Mouse (Mus musculus): ENCODE measurements around the gene Slc46a2.

The Slc46a2 gene

DNA sequence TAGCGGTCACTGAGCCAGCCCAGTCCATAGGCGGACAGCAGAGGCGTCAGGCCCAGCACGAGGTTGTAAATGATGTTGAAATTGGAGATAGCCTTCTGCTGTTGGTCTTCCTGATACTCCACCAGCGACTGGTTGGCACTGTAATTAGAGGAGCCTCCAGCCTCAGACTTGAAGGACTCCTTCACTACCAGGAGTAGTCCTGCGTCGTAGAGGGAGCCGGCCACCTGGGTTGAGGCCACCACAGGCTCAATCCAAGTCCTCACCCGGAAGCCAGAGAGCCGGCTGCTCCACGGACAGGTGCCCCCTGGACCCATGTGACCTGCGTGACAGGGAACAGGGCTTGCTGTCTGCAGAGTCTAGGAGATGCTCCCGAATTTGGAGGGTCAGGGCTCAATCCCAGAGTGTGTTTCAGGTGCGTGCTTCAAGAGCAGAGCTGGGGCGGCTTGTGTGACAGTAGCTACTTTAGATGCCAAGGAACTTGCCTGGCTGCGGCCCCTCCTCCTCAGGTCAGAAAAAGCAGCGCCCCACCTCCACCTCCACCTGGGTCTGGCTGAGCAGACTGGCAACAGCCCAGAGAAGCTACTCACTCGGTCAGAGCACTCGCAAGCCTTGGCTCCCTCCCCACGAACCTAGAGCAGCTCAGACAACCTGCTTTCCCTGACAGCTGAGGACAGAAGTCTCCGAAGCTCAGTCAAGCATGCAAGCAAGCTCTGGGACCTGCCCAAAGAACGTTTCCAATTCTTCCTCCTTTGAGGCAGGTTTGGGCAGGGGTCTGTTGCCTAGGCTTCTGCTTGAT lies at the start of gene Slc46a2:
Gene Slc46a2 (minus strand): TSS at position 449 of the 796 bp plus-strand sequence.
- DNase-seq = peak; percentile 68 to 74

DNA sequence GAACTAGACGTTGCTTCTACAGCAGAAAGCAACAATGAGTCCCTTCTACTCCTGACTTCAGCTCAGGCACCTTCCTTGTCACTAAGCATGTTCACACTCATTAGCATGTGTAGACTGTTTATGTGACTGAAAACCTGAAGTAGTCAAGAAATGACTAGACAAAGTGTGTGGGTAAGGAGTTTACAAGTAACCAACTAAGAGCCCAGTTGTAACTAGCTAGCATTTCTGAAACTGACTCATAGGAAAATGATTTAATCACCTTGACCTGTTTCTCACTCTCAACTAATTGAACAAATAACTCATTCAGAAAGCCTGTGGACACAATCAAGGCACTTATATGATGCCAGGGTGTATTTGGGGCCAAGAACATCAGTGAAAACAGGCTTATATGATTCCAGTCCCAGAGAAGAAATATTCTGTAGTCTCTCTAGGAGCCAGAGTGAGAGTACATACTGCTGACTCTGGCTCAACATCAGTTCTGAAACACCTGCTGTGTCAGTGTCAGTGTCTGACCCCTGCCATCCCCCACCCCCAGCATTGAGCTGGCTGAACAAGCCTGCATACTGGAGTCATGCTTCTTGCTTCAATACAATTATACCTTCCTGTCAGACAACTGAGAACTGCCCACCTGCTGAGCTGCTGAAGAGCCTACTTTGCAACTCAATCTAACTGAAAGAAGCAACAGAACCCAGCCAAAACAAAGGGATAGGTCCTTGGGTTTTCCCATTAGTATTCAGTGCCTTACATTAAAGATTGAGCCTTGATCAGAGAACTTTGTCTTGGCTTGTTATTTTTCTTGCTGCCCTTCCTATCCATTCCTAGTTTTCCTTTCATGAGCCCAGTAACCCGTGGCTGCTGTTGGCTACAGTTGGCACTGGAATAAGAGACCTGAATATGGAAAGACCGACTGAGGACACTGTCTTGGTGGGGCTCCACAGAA lies 48.8 kb upstream of the Slc46a2 start, which contains the start of gene Mup6:
Gene Mup6 (plus strand): TSS at position 890 of the 940 bp plus-strand sequence.
- no peak for DNase-seq

DNA sequence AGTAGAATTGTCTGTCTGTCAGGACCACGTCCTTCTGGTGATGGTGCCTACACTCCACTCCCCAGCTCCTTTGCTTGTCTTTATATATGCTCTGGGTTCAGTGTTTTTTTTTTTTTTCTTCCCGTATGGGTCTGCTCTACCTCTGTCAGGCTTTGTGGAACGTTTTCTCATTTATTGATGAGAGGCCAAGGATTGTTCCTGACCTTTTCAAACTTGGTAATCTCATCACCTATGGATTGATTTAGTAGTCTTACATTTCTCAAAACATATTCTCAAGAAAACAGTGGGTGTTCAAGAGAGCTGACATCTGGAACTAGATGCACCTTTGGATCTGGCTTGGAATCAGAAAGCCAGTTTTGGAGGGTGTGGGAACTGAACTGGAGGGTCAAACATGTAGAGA lies 45.8 kb upstream of the Slc46a2 start, which contains the start of gene Mup4:
Gene Mup4 (minus strand): TSS at position 101 of the 400 bp plus-strand sequence.
- no peak for DNase-seq

DNA sequence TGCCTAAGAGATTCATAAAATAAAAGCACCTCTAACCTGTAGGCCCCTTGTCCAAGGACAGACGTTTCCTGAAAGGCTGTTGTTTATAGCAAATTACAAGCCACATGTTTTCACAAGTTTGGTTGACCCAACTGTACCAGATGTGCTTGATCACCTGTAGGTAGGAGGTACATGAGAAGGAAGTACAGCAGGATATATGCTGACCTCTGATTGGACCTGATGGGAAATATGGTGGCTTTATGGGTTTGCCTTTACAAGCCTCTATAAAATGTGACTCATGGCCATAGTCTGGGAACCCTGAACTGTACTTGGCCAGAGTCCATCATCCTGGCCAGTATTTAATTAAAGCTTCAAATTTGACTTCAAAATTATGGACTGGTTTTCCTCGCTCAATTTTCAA lies 22.7 kb upstream of the Slc46a2 start:
- no peak for DNase-seq

DNA sequence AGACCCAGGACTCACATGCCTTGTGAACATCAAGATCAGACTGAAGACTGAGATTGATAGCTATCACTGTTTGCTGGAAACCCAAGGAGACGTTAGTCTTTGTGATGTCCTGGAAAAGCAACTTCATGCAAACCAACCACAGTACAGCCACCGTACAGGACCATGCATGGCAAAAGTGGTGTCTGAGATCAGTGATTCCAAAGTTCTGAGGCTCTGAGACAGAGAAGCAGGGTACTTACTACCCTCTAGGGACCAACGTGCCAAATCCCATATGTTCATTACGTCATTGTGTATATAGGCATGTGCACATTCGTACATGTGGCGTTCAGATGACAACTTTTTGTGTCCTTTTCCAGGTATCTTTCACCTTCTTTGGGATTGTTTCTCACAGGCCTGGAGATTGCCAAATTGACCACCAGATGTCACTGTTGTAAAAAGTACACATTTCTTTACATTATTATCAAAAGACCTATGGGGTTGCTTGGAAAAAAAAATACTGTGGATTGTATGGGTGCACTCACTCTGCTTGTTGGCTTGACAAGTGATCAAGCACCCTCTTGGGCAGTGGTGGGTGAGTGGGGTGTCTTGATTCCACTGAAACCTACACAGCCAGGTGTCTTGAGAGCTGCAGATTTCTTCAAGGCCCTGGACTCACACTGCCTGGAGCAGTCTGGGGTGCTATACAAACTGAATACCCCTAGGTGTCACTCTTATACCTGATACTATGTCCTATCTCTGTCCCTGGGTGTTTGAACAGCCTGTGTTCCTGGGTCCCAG lies 17.8 kb upstream of the Slc46a2 start:
- peak; percentile 28 to 38 for DNase-seq

DNA sequence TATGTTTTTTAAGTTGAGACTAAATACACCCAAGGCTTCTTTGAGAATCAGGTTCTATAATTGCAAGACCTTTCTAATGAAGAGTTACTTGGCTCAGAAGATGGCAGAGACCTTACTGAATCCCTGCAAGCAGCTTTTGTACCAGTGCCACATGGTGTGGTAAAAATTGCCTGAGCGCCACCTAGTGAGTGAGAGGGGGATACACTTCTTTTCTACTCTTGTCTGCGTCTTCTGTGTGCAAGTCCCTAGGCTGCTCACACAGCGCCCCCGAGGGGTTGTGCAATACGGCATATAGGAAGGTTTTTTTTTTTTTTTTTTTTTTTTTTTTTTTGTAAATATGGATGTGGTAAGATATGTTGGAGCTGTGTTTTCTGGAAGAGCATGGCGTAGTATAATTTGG lies 13.5 kb upstream of the Slc46a2 start:
- peak; percentile 70 to 79 for DNase-seq

DNA sequence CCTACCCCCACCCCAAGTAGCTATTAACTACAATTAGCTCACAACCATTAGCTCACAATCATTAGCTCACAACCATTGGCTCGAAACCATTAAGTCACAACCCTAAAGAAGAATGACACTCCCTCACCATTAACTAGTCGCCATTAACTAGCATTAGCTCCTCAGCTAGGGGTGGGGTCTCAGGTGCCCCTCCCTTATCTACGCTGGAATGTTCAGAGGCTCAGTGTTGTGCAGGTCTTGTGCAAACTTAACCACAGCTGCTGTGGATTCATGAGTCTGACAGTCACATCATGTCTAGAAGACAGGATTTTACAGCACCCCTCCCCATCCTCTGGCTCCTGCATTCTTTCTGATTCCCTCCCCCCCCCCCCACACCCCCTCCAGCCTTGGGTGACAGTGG lies 12.8 kb upstream of the Slc46a2 start:
- no peak for DNase-seq

DNA sequence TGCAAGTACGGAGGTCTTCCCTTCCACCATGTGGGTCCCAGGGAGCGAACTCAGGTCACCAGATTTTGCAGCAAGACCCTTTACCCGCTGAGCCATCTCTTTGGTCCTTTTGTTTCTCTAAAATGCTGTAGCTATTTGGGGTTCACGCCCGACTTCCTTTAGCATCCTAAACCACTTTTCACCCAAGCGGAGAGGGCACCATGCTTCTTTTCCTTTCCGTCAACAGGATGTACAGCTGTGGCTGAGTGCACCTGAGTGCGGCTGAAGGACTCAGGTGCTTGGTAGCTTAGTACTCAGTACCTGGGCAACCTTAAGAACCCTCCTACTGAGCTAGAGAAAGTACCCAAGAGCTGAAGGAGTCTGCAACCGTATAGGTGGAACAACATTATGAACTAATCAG lies 10.2 kb upstream of the Slc46a2 start:
- DNase-seq = no peak

DNA sequence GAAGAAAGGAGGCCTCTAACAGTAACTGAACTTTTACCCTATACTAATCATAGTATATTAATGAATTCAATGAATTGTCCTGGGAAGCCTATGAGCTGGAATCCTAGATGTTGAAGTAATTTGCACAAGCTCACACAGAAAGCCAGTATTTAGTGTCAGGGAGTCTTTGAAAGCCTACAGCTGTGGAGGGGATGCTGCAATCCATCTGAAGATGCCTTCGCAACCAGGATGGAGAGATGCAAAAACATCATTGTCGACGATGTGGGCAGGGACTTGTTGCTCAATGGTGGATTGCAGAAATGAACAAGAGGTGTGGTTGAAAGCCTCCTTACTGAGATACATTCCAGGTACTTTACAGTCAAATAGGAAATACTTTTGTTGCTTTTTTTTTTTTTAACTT lies 3.1 kb upstream of the Slc46a2 start:
- DNase-seq = no peak

DNA sequence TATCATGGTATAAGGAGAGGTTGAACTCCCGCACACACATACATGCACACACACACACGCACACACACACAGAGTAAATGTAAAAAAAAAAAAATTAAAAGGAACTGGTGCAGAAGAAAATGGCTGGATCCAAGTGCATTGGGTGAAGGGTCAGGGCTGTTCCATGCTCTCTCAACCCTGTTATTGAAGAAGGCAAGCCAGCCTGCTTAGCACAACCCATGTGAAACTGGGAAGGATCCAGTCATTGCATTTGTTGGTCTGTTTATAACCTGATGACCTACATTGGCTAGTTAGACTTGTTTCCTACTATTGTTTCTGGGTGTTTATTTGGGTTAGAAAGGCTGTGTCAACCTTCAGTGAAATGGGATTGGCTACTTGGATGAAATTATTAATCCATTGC lies 6.1 kb downstream of the Slc46a2 start:
- no peak for DNase-seq

DNA sequence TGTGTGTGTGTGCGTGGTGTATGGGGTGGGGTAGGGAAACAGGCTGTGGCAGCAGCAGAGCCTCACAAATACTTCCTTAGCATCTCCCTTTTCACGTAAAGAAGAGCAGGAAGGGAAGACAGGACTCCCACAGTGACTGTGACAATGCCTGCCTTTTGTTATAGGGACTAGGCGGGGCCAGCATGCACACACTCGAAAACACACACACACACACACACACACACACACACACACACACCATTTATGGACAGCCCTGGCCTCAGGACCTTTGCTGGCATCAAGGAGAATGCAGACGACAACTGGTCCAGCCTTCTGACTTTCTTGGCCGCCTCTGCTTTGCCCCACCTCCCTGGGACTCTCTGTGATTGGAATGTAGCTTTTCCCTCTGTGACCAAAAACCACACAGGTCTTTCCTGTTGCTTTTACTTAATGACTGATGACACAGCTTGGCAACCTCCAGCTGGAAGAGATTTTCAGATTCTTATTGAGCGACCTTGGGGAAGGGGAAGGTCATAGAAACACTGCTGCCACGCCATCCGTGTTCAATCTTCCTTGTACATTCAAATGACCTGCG lies 7.1 kb downstream of the Slc46a2 start:
- peak in 1 of 2 experiments; percentile 10 for DNase-seq

DNA sequence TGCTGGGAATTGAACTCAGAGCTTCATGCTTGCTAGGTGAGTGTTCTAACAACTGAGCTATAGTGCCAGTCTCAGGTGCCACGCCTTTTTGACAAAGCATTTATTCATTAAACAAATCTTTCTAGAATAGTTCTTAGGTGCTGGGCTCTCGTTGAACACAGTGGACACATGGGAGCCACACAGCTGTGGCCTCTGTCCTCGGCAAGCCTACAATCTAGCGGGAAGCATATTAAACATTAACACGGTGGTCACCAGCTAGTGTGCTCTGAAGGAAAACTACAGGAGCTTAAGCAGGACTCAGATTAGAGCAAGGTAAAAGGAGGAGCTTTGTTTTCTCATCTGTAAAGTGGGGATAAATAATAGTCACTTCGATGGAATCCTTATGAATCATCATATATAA lies 7.8 kb downstream of the Slc46a2 start:
- peak; percentile 27 to 43 for DNase-seq

DNA sequence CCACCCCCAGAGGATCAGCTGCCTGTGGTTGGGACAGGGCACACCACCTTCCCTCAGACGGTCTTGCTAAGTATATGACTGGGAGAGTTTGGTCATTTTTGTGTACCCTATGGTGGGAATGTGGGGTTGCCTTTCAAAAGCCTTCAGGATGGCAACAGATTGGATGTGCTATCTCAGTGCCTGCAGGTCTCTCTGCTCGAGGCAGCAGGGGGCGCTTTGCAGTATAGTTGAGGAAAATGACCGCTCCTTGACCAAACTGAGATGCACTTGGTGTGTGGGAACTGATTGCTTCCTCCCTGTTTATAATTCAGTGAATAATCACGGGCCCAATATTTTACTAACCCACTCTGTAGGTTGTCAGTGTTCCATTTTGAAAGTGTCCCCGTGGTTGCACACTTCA lies 12.3 kb downstream of the Slc46a2 start:
- DNase-seq = peak in 1 of 2 experiments; percentile 24

DNA sequence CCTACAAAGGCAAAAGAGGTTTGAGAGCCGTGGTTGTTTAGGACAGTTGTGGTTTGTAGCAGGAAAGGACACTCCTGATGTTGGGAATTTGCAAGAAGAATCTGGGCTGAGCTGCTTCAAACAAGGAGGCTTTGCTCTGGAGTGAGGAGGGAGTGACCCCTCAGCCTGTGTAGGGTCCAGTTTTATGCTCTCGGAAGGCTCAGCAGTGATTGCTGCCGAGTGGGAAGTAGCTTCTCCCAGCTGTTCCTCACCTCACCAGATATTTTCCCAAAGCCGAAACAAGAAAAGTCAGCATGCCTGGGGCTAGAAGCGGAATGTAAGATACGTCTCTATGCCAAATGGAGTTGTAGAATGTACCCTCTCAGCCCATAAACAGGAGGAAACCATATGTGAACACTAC lies 13.0 kb downstream of the Slc46a2 start:
- DNase-seq = no peak

DNA sequence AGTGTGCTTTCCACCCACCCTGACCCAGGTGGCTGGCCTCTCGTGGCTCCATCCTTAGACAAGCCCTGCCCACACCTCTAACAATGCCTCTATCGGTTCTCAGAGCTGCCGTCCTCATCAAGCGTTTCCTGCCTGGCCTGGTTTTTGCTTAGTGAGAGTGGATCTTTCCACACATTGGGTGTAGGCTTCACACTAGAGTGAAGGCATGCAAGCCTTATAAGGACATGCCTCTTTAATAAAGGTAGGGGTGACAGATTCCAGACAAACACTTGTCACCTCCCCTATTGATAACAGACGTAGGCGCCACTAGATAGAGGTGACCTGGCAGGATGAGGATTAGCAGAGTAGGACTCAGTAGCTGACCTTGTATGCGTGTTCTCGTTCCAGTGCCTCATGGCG lies 16.3 kb downstream of the Slc46a2 start:
- no peak for DNase-seq

DNA sequence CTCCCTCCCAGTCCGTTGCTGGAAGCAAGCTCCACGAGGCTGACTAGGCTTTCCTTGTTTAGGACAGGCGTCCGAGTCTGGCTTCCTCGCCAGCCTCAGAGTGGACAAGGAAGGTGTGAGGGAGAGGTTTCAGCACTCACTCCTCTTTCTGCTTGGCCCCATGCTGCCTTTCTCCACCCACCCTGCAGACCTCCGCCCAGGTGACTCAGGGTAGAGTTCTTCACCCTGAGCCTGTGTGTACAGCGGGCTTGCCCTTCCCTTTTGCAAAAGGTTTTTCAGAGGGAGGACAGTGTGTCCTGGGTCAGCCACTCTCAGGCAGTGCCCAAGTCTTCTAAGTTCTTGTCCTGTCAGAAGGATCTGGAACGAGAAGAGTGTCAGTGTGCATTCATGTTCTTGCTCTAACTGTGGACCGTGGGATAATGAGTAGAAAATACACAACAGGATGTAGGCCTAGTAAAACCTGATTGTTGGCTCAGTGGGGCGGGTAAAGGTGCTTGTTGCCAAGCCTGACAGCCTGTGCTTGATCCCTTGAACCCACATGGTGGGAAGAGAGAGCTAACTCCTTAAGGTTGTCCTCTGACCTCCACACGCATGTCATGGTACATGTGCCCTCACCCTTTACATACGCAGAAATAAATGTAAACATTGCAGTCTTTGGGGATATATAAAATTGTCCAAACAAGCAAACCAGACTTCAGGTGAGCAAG lies 16.9 kb downstream of the Slc46a2 start:
- DNase-seq = no peak

DNA sequence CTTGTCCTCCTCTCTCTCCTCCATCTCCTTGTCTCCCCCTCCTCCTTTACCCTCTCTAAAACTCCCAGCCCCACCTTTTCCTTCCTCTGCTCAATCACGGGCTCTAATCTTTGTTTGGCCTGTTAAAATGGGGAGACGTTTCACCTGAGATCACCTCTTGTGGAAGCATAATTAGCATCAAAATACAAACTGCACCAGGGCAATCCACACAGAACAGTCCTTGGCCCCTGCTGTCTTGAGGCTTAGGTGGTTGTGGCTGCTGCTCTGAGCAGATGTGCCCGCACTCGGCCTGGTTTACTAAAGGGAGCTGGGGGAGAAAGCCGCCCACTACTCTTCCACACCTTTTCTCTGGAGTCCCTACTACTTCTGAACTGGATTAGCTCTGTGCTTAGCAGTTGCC lies 18.9 kb downstream of the Slc46a2 start:
- no peak for DNase-seq

DNA sequence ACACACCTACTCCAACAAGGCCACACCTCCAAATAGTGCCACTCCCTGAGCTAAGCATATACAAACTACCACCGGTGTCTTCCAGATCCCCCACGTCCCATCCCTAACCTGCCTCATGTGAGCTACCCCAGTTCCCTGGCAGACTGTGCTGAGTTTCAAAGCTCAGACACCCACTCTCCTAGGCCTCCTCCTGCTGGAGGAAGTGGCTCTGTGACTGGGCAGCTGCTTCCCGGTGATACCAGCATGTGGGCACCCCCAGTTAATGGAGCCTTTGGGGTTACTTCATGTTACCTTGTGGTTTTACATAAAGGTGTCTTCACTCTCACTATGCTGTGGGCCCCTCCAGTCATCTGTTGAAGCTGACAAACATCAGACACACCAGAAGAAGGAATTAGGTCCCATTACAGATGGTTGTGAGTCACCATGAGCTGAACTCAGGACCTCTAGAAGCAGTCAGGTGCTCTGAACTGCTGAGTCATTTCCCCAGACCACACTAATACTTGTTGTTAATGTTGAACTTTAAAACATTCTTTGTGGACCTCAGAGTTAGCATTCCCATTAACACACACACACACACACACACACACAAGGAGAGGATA lies 19.8 kb downstream of the Slc46a2 start:
- DNase-seq = no peak

DNA sequence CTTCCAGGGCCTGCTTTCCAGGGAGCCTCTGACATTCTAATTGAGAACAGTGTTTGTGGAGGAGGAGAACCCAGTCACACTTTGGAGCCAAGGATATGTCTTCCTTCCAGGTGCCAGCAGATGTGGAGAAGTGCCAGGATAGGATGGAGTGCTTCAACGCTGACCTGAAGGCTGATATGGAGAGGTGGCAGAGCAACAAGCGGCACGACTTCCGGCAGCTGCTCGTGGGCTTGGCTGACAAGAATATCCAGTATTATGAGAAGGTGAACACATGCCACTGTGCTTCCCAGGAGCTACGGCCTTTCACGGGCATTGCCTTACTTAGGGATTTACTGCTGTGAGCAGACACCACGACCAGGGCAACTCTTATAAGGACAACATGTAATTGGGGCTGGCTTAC lies 20.4 kb downstream of the Slc46a2 start:
- DNase-seq = no peak

DNA sequence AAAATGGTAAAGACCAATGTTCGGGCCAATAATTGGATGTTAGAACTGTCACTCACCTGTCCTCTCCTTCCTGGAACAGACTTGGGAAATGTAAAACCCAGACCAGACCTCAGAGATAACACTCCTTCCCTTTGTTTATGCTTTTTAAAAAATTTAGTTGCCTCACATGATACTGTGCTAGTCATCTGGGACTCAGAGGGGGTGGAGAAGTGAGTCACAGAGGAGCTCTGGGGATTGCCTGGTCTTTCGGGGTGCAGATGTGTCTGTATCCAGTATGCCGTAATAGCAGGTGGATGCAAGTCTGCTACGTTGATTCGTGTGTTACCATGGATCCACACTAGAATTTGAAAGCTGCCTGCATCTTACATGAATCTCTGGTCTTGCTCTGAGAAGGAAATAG lies 22.1 kb downstream of the Slc46a2 start:
- DNase-seq = no peak

DNA sequence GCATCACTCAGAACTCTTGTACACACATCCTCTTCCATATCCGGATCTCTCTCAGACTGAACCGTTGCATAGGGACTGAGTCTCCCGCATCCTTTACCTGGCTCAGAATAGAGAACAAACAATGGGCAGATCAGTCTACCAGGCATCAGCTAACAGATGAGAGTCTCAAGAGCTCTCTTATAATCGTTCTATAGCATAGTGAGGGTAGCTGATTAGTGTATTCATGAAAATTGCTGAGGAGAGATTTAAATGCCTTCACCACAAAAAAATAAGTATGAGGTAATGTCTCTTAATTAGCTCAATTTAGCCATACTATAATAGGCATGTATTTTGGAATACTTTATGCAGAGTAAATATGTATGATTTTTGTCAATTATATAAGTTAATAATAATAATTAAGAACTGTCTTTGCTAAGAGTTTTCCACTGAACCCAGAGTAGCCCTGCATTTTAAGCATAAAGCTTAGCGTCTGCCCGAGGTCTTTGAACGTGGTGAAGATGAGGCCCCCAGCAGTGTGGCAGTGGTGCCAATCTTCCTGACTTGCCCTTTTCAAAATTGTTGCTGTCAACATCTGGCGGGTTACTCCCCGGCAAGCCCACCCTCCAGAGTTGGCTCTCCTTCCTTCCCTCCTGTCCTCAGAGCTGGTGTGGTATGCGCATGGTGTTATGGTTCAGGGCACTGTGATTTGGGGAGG lies 23.0 kb downstream of the Slc46a2 start:
- no peak for DNase-seq

Data from kidney, adult 8-10 months (tissue).